Mouse (Mus musculus): ENCODE results near the gene Dhx36.

The Dhx36 gene

GRCm38 (mm10) chr3:62418387-62419138 lies 88.2 kb downstream of the Dhx36 start:
- DNase-seq (ENCODE audit: low read depth, low spot score) = no peak
